Mouse (Mus musculus) small intestine, adult 2 months (tissue): Measurements from ENCODE around the gene Chst8.

ENCODE experiments used
- CTCF ChIP-seq: fragments of 200-500 bp; IDR thresholded peaks from 2 replicates; pipeline ENCODE4 v1.5.1; 2012; ENCODE audit warnings: low read depth, mild to moderate bottlenecking, control low read depth, inconsistent platforms, low read length, moderate library complexity, mixed read lengths; ENCODE audit not compliant: insufficient replicate concordance, insufficient read length; ENCODE audit errors: extremely low read depth
- POLR2A ChIP-seq: fragments of 200-500 bp; IDR thresholded peaks from 2 replicates; pipeline ENCODE4 v1.6.1; 2012; ENCODE audit warnings: low read depth, mild to moderate bottlenecking, control low read depth, inconsistent platforms, low read length, moderate library complexity

DNA sequence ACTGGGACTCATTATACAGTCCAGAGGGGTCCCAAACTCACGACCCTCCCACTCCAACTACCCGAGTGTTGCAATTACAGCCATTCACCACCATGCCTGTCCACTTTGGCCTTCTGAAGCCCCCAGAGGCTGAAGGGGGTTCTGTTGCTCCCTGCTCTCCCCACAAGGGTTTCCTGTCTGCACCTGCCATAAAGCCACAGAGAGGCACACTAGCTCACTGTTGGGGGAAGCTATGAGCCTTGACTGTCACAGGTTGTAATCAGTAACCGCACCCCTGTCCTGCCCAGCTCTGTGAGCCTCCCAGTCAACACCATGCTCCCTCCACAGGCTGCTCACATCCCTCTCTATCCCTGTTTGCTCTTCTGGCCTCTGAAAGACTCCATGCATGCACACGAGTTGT, 64.0 kb downstream of the Chst8 start:
- no peak for TF ChIP-seq CTCF
- no peak for TF ChIP-seq POLR2A
